Mouse (Mus musculus): ENCODE measurements at regions not wholly inside any gene's neighbourhood (a gene's known extent, or its start where the extent isn't known, plus 50 kb on each side); places are given as distances from the start of the nearest gene placed in this dataset.

- Histone ChIP-seq H3K4me2 (ENCODE audit: insufficient read depth, low read depth, poor library complexity, severe bottlenecking) (no peak overlapping the region), H3K27me3 (replicated peaks) (no peaks in the 10 kb centered on the region), H3K9ac (ENCODE audit: insufficient read depth, low read depth) (no peak overlapping the region), H3K27ac (ENCODE audit: insufficient read depth, low read depth) (no peak overlapping the region), H3K36me3 (replicated peaks in 1 of 2; ENCODE audit: control insufficient read depth in 1 of 2, insufficient read depth in 1 of 2, low read length in 1 of 2) (no peaks in the 10 kb centered on the region), H3K79me2 (replicated peaks; ENCODE audit: control insufficient read depth, extremely low read depth, insufficient read depth, poor library complexity, severe bottlenecking) (no peaks in the 10 kb centered on the region), H3K4me3 (replicated peaks in 1 of 3; ENCODE audit: low read depth in 2 of 3, low read length in 2 of 3, poor library complexity in 1 of 3) (no peak overlapping the region), H3K9me3 (replicated peaks; ENCODE audit: low read length) (no peaks in the 10 kb centered on the region), H3K4me1 (ENCODE audit: control insufficient read depth in 1 of 2, insufficient read depth in 2 of 2) (no peaks in the 10 kb centered on the region)
- in situ Hi-C loops (cut with MboI; ENCODE audit: low pct_ligation_motif_present, low pct_unique_long_range_greater_than_20kb, low sequenced_read_pairs) = no loop called here
- dilution Hi-C loops (cut with MboI; ENCODE audit: extremely low pct_ligation_motif_present, extremely low pct_unique_long_range_greater_than_20kb, low sequenced_read_pairs) = no loop called here
- TF ChIP-seq SIN3A (IDR thresholded peaks at IDR 0.05; ENCODE audit: low read length) (no peak), CHD2 (IDR thresholded peaks at IDR 0.05; ENCODE audit: low read length) (no peak), POLR2A (IDR thresholded peaks at IDR 0.05; ENCODE audit: low read depth, low read length) (no peak), USF1 (IDR thresholded peaks at IDR 0.05; ENCODE audit: low read depth, low read length) (no peak), ZC3H11A (IDR thresholded peaks at IDR 0.05; ENCODE audit: low read depth, low read length) (no peak), MXI1 (IDR thresholded peaks at IDR 0.05; ENCODE audit: low read depth, low read length) (no peak), MAZ (IDR thresholded peaks at IDR 0.05; ENCODE audit: low read depth, low read length) (no peak), BHLHE40 (IDR thresholded peaks at IDR 0.05; ENCODE audit: low read depth, low read length) (no peak), HCFC1 (IDR thresholded peaks at IDR 0.05; ENCODE audit: low read depth, low read length) (no peak)
- DNase-seq (ENCODE audit: extremely low read depth) = no peak
Measured at GRCm38 (mm10) chr7:88600781-88601180, 170.7 kb downstream of the Rab38 start.

Measured in CH12.LX (cell line).